Mouse (Mus musculus): Measurements from ENCODE around the gene Tmem37.

Gene Tmem37

DNA sequence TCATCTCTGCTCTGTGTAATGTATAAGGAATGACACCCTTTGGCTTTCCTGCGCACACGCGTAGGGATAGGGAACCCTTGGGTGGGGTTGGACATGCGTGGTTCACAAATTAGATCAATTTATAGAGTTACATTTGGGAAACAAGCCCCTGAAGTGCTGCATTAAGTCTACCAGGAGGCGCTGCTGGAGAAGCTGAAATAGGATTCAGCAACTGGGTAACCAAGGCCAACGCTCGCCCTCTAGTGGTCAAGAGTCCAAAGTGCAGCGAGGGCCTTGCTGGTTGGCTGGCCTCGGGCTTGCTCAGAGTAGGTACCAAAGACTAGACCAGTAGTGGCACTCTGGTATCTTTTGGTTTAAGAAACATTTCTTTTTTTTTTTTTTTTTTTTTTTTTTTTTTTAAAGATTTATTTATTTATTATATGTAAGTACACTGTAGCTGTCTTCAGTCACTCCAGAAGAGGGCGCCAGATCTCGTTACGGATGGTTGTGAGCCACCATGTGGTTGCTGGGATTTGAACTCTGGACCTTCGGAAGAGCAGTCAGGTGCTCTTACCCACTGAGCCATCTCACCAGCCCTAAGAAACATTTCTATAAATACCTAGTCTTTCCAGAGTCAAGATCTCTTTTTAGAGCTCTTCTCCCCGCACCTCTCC is 19.7 kb upstream of the Tmem37 start:
- peak; percentile 90 for DNase-seq (ENCODE audit: low read depth, low spot score)

DNA sequence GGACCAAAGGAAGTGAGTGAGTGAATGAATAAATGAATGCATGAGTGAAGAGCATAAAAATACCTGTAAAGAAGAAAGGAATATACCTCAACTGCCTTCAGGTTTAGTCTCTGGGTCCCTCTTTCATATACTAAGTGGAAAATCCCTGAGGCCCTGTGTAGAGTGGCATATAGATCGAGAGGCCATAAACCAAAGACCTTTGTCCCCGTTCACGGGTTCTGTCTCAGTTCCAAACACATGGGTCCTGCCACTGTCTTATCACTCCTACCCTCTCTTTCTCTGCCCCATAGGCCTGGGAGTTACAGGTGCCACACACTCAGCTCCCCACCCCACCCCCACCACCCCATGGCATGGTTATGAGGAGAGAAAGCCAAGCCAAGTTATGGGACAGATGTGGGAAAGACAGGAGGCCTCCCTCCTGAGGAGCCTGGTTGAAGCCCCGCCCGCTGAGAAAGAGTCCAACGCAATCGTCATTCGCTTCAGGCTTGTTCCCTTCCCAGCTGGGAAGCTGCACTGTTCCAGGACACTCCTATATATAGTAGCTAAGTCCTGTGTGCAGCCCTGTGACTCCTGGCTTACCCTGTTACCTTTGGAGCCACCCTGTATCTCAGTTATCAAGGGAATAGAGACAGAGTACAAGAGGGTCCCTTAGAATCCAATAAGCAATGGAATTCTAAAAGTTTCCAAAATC is 17.2 kb upstream of the Tmem37 start:
- DNase-seq (ENCODE audit: low read depth, low spot score), result no peak

DNA sequence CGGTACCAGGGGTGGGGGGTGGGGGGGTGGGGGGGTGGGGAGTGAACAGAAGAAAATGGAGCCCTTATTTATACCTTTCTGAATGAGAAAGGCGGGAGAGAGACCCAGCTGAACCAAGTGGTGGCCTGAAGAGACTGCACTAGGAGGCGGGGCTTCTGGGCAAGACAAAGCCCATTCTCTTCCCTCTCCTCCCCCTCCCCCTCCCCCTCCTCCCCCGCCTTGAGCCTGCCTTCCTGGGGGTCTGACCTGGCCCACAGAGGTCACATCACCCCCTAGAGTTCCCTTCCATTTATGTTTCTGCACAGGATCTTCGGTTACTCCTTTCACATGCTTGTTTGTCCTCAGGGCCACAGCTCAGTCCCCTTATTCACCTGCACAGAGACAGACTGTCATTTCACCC is 15.3 kb upstream of the Tmem37 start:
- DNase-seq (ENCODE audit: low read depth, low spot score), result no peak

DNA sequence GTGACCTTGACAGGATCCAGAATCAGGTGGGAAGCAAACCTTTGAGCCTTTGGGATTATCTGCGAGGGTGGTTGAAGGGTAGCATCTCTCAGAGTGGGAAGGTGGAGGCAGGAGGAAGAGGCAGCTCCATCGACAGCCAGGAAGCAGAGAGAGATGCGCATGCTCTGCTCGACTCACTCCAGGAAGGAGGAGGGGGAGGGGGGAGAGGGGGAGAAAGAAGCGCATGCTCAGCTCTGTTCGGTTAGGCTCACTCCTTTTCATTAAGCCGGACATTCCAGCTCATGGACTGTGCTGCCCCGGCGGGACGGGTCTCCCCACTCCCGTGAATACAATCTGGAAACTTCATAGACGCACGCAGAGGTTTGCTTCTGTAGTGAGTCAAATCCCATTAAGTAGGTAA is 12.8 kb upstream of the Tmem37 start:
- no peak for DNase-seq (ENCODE audit: low read depth, low spot score)

DNA sequence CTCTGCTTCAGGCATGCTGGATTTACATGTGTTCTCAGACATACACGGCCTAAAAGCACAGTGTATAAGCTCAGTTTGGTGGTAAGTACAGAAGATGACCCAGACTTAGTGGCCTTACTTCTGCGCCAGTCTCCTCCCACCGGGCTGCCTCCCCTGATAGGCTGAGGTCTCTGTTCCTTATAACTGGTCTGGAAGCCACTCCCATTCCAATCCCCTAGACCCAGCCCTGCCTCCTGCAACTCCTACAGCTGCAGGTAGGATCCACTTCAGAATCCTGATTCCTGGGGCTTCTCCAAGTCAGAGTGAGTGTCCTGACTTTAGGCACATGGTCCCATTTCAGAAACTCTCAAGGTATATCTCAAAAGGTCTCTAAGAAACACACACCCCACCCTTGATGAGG is 11.8 kb upstream of the Tmem37 start:
- no peak for DNase-seq (ENCODE audit: low read depth, low spot score)

DNA sequence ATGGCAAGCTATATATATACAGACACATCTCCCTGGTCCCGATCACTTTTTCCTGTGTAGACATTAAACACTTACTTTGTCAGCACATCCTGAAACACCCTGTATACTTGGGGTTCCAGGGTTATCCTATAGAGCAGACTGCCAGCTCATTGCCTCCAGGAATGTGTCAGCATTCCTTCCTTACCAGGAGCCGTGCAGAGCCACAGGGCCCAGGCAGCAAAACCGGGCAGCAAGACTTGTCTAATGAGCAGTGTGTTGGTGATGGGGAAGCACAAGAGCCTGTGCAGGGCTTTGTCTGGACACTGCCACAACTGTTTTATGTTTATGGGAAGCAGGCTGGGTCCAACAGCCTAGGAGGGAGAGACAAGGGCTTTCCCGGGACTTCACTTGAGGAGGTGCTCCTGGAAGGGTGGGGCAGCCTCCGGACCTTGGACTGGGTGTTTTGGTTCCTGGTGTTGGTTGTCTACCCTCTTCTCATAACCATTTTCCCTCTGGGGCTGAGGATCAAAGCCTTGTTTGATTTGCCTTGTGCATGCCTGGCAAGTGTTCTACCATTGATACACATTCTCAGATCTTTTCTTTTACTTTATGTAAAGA is 10.1 kb upstream of the Tmem37 start:
- DNase-seq (ENCODE audit: low read depth, low spot score), result no peak

DNA sequence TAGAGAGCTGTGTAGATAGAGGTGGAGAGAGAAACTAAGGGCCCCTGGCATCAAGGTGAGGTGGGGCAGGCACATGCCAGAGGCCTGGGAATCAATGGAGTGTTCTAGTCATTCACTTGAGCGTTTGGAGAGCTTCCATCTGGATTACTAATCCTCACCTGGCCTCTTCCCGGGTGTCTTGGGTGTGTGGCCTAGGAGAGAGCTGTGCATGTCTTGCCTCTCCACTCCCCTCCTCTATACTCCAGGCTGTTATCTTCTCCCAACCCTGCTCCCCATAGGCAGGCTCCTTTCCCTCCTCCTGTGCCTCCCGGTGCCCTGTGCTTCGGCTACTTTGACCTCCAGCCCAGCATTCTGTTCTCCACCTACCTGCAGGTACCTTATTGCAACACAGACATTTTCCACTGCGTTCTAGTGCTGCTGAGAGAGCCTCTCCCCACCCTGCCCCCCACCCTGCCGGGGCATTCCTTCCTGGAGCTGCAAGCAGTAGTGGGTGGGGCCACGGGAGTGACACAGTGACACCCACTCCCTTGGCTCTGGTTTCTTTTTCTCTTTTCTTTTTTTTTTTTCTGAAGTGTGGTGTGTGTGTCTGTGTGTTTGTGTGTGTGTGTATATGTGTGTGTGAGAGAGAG is 9.2 kb upstream of the Tmem37 start:
- no peak for DNase-seq (ENCODE audit: low read depth, low spot score)

DNA sequence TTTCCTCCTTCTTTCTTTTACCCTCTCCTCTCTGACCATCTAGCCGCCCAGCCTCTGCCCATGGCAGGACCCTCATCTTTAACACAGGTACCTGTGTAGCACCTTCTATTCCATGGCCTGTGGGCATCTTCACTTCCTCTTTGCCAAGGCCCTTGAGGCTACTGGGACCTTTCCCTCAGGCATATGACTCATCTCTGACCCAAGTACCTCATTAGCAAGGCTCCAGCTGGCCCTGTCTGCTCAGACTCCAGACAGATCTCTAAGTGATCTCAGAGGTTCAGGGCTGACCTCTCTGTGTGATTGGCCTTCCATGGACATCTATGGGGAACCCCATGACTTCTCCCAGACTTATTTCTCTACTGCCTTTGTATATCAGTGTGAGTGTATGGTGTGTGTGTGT is 6.8 kb upstream of the Tmem37 start:
- no peak for DNase-seq (ENCODE audit: low read depth, low spot score)

DNA sequence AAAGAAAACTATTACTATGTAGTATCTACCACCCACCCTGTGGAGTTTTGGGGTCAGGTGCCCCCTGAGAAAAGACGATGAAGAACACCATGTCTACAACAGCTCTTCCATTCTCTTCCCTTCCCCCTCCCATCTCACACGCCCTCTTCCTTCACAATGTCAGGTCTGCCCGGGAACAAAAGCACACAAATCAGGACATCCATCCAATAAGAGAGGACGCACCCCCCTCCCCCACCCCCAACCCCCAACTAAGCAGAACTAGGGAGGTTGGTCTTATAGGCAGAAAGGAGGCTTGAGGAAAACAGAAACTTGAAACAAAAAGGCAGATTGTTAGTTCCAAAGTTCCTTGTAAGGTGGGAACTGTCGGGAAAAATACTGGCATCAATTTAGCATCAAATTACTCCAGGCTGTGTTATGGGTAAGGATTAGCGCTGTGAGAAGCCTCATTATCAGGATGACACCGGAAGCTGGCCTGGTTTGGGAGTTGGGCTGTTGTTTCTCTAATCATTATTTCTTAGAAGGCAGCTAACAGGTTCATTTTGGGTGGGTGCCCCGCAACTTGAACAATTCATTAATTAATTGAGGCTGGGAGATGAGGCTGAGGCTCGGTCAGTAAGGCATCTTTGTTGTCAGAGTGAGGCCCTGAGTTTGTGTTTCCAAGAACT is 4.0 kb upstream of the Tmem37 start:
- no peak for DNase-seq (ENCODE audit: low read depth, low spot score)

DNA sequence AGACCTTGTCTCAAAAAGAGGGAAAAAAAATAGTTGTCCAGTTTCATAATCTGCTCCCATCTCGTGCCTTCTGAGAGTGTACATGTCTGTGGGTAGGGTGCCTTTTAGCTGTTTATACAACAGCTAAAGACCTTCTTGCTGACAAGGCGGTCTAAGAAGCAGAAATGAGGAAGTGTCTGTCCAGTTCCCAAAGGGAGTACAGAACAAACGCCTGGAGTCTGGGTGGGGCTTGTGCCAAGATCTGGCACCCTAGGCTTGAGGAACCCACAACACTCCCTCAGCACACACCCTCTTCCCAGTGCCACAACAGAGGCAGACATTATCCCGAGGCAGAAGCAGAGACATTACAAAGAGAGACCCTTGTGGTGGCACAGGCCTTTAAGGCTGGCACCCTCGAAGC is 1.6 kb upstream of the Tmem37 start:
- DNase-seq (ENCODE audit: low read depth, low spot score), result no peak

DNA sequence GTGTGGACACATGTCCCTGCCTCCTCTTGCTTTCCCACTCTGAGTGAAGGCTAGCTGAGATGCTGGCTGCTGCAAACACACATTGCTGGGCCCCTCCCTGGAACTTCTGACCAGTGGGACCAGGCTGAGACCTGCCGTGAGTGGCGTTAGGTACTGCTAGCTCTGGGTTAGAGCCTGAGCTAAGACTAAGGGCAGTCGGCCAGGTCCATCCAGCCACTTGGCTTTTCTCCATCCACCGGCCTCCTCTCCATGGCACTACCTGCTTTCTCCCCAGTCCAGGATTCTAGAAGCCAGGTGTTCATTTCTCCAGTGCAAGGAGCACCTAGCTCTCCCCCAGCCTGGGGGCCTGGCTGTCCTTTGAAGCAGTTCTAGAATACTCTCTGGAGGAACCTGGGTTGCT is 1.1 kb upstream of the Tmem37 start:
- DNase-seq (ENCODE audit: low read depth, low spot score), result no peak

DNA sequence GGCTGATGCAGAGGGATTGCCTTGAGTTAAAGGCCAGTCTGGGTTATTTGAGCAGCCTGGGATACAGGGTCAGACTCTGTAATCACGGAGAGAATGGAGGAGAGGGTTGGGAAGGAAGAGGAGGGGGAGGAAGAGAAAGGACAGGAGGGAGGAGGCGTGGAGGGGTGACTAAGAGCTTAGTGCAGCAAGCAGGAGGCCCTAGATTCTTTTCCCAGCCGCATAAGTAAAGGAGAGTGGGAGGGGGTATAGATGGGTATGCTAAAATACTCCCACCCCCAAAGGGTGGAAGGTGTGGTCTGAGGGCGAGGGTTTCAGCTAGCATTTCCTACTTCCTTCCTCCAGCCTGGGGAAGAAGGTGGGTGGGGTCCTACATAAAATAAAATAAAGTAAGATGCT is 431 bp upstream of the Tmem37 start:
- DNase-seq (ENCODE audit: low read depth, low spot score), result no peak

DNA sequence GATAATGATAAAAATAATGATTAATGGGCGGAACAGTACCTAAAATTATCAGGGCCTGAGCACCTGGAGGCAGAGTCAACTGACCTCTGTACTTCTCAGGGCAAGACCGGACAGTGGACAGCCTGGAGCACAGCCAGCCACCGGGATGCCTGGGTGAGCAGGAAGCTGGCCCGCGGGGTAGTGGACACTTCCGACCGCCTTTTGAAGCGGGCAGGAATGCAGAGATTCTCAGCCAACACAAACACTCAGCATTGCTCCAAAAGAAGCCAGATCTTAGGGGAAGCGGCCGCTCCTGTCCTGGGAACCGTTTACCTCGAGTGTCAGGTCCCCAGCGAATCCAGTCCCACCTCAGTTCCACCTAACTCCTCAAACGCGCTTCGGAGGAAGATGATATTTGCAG is 974 bp downstream of the Tmem37 start:
- DNase-seq (ENCODE audit: low read depth, low spot score), result no peak

DNA sequence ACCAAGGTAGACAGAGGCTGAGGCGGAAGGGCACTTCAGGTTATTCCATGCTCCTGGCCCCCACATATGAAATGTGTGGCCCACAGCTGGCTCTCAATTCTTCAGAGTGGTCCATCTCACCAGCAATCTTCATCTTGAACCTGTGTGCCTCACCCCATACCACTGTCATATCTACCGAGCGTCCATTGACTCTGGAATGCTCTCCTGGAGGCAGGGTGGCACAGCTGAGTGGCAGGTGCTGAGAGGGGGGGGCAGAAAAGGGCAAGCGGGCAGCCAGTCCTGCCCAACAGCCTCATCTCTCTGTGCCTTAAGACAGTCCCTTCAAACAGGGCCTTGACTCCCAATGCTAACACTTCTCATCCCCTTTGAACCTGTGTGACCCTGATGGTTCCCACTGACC is 2.7 kb downstream of the Tmem37 start:
- no peak for DNase-seq (ENCODE audit: low read depth, low spot score)

DNA sequence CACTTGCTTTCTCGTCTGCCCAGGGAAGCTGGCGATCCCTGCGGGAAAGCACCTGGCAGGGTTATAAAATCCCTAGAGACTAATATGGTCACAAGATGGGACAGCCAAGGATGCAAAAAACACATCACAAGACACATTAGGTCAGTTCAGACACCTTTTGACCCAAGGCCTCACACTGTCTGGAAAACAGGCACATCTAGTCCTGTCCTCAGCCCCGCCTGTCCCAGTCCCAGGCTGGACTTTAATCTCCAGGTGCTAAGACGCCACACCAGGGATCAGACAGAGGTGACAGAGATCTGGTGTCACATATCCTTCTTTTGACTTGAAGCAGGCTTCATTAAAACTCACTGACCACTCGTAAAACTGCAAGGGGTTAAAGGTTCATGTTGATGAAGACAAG is 3.7 kb downstream of the Tmem37 start:
- DNase-seq (ENCODE audit: low read depth, low spot score), result no peak

DNA sequence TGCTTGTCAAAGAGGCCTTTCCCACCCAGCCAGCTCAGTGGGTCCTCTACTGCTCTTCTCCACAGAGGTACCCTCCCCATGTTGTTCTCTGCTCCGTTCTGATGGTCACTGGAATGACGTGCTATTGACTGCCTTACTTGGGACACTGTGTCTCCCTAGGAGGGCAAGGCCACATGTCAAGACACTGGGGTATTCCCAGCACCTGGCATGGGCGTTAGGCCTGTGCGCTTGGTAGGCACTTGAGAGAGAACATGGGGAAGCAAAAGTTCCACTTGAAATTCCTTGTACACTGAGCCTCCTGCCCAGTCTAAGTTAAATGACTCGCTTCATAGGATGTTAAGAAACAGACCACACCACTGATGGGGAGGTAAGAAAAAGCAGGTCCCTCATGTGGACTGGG is 4.8 kb downstream of the Tmem37 start:
- DNase-seq (ENCODE audit: low read depth, low spot score), result no peak

DNA sequence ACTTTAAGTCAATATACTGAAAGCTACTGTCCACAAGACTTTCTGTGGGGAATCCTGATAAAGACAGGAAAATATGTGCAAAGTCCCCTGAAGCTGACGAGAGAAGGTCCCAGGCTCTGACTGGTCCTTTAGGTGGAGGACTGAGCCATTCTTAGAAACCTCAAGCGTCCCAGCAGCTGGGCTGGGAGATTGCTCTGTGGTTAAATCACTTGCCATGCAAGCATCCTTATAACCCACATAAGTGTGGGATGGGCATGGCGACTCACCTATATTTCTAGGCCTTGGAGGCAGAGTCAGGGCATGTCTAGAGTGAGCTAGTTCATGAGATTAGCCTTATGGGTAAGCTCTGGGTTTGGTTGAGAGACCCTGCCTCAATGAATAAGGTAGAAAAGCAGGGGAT is 7.2 kb downstream of the Tmem37 start:
- DNase-seq (ENCODE audit: low read depth, low spot score), result no peak

DNA sequence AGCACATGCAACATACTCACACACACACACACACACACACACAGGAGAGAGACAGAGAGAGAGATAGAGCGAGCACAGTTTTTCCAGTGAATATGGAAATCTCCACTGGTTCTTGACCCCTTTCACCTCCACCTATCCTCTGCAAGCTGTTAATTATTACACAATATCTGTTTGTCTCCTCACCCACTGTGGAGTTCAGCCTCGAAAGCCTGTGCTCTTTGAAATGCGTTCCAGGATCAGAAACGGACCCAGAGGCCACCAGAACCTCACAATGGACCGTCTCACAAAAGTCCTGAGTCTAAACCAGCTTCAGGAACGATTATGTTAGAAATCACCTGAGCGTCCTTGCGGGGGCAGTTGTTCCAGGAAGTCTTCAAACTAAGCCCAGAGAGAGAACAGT is 7.7 kb downstream of the Tmem37 start:
- no peak for DNase-seq (ENCODE audit: low read depth, low spot score)

DNA sequence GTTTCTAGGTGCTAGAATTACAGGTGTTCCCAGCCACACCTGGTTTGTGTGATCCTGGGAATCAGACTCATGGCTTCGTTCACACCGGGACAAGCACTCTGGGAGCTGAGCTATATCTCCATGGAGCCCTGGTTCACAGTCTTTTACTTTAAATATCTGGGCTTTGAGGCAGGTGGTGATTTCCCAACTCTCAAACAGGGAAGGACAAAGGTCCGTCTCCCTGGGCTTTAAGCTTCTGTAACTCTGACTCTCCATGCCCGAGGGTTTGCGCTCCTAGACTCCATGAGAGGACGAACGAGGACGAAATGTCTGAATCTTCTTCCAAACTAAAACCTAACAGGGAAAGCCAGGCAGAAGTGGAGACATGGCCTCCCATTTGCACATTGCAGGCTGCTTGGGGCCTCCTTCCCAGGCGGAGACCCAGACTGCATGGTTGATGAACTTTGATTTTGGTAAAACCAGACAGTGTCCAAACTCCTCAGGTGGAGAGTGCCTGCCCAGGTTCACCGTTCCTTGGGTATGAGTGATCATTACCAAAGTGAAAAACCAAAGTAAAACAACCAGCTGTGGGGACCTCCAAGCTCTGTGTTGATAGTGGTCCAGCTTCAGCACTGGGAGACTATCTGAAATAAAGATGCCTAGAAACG is 9.7 kb downstream of the Tmem37 start:
- no peak for DNase-seq (ENCODE audit: low read depth, low spot score)

DNA sequence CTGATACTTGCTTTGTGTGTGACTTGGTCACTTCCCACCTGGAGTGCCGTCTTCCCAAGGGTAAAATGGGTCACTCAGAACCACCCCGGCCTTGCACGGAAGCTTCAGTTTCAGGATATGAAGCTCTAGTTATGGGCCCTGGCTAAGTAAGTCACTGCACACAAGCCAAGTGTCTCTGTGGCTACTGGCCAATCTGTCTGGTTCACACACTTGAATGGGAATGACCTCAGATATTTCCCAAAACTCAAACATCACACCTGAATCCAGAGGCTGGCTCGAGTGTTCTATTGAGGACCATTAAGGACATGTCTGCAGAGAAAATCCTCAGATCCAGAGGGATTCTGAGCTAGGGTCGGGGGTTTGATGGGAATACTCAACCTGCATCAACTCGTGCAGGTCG is 11.6 kb downstream of the Tmem37 start:
- no peak for DNase-seq (ENCODE audit: low read depth, low spot score)

DNA sequence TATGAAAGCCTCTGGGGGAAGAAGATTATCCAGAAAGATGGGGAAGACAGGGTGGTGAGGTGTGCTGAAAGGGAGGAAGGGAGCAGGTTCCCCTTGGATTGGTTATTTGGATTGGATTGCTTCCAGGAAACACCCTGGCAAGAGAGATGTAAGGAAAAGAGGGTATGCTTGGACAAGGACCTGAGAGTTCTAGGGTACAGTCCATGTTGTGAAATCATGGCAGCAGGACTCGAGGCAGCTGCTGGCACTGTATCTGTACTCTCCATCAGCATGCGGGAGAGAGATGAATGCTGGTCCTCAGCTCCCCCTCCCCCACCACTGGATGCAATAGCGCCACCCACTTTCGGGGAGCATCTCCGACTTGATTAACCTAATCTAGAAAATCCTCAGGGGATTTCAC is 13.2 kb downstream of the Tmem37 start:
- DNase-seq (ENCODE audit: low read depth, low spot score), result no peak

Measured in CD4-positive, CD25-positive, alpha-beta regulatory T cell, adult 2 months (primary cell).